Mouse (Mus musculus) CH12F3 (cell line): ENCODE data around the gene Nup50.

ENCODE experiments used
- in situ Hi-C: fragments of 300-500 bp; cut with MboI; formaldehyde crosslinking; loops from 2 replicates; pipeline ENCODE4 v1.14.3; 2020; ENCODE audit warnings: low sequenced_read_pairs

Nup50 gene

DNA sequence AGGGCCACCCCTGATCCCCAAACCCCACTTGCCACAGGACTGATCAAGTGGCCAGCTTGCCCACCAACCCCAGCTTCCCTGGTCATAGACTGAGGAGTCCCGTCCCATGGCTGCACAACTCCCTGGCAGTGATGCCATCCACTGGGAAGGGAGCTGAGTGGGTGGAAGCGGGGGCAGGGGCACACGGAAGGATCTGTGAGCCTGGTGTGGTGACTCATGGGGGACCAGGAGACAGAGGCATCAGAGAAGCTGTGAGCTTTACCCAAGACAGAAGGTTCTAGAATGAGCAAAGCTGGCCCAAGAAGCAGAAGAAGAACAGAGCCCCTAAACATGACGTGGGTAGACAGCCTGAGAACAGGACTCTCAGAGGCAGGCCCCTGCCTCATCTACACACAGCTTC is 26.8 kb downstream of the Nup50 start:
- in situ Hi-C loops: no loop called here

DNA sequence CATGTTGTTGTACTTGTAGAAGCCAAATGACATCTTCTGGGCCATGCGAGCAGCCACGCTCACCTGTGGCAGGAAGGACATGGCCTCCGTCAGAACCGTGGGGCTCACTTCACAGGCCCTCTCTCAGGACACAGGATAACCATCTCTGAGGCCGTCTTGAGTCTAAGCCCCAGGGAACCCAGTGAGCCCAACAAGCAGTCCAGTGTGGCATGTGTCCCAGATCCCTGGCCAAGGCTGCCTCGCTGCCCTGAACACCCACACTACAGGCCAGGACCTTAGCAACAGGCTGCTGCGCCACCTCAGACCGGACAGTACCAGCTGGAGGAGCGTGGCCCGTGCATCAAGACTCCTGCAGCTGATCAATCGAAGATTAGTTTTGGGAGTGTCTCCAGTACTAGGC is 30.0 kb downstream of the Nup50 start:
- in situ Hi-C loops: no loop called here

DNA sequence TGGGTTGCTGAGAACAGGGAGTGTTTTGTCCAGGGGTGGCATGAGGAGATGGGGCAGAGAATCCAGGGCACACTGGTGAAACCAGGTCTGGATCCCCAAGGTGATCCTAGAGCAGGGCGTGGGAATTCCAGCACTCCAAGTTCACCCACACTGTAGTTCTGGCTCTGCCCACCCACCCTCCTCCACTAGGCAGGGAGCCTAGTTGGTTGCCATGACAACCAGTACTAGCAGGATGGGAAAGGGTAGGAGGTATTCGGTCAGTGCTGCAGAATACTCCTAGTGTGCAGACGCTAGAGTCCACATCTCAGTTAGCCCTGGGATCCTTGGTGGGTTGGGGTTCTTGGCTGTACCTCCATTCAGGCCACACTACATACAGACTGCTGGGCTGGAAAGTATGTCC is 34.6 kb downstream of the Nup50 start:
- in situ Hi-C loops: no loop called here

DNA sequence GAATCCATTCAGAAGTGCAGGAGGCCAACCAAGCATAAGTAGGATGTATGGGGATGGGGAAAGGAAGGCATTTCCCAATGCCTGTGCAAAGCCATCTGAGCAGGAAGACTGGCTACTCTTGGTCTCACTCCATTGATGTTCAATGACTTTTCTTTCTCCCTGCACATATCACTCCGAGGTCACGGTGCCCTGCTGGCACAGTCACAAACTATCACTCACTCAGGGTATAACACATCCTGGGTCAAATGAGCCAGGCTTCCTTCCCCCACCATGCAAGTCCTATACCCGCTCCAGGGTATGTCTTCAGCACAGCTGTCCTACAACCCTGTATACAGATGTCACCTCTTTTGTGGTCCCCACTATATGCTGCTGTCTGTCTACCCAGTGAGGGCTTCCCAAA is 35.1 kb downstream of the Nup50 start:
- in situ Hi-C loops: no loop called here

DNA sequence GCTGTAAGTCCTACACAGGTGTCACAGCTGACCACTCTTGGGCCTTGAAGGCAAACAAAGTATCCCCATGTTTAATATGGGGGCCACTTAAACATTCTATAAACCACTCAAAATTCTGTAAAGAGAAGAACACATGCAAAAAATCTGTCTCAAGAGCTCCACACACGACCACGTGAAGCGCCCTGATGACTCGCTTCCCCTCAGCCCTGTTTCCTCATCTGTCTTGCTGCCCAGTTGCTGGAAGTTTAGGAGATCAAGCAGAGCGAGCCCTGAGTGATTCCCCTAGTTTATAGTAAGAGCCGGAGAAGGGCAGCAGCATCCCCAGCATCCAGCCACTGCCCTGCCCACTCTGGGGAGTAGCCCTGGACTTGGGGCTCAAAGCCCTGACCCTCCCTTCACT is 36.7 kb downstream of the Nup50 start:
- in situ Hi-C loops: no loop called here

DNA sequence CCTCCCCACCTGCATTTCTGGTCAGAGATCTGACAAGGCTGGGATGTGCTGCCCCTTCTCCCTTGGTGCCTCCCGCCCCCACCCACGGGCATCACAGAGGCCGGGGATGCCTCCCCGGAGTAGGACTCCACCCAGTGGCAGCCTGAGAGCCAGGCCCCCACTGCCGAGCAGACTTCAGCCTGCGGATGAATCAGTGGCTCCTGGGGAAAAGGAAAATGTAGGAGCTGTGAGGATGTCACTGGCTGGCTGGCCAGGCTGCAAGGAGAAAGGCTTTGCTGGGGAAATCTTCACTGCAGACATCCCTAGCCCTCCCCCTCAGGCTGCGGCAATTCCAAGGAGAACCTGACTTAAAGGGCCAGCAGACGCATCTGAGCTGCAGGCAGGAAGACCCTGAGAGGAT is 37.5 kb downstream of the Nup50 start:
- in situ Hi-C loops: no loop called here

DNA sequence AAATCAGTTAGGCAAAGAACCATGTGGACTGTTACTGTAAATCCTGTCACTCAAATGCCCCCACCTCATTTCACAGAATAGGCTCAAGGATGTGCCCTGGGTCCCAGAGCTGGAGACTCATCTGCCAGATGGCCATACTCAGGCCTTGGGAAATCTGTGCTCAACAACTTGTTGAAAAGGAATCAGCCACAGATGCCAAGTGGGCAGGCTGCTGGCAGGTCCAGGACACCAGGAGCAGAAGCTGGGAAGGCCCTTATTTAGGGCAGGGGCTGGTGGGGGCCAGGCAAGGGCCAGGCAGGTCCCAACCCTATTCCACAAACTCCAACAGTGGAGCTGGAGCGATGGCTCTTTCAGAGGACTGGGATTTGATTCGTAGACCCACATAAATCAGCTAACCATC is 39.3 kb downstream of the Nup50 start:
- in situ Hi-C loops: no loop called here

DNA sequence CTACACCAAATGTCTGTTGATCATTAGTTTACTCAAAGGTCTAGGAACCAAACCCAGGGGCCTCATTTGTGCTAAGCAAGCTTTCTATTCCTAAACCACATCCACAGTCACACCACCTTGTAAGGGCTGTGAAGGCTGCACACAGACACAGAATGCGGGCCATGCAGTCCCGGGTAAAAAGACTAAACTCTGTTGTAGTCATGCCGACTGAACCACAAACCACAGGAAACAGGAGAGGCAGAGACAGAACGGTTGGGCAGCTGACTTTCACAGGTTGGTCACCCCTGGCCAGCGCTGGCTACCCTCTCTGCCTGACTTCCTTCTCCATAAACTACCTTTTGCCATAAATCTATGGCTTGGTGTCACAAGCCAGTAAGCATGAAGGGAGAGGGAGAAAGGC is 41.6 kb downstream of the Nup50 start:
- in situ Hi-C loops: no loop called here

DNA sequence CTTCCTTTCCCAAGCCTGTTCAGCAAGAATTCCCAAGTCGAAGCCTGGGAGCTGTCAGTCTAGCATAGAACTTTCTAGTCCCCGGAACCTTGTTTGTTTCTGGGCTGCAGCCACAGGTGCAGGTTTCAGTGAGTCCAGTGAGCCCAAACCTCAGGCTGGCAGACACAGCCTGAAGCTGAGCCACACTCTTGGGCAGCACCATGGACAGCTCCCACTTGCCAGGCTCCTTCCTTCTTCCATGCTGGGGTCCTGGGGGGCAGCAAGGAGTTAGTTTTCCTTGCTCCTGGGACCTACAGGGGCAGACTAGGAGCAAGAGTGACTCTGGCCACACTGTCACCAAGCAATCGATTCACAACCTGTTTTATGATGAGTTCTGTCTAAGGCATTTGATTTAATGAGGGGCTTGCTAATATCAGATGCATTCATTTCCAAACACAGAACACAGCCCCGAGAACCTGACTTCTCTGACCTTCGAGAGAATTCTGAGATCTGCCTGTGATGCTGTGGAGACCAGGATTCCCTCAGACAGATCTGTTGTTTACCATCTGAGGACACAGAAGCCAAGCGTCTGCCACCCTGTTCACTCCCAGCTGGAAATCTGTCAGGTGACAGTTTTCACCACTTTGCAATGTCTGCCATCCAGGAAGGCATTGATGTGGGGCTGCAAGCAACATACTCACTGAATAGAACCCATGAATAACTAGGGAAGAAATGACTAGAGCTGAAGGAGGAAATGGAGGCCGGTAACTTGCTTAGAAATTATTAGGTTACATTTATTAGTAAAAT is 42.6 kb downstream of the Nup50 start:
- in situ Hi-C loops: no loop called here

DNA sequence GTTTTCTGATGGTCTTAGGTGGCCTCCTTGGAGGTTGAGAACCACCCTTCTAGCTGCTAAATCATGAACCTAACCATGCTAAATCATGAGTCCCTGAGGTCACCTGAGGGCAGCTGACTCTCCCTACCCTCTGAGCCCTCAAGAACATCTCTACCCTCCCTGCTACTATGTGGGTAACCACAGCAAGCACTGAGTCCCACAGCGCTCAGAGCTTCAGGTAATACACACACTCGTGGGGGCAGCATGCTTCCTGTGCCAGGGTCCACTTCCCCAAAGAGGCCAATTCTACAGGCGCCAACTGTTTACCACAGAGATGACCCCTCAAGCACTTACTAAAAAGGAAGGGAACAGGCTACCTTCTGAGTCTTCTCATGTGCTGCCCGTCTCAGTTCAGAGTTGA is 45.3 kb downstream of the Nup50 start:
- in situ Hi-C loops: no loop called here

DNA sequence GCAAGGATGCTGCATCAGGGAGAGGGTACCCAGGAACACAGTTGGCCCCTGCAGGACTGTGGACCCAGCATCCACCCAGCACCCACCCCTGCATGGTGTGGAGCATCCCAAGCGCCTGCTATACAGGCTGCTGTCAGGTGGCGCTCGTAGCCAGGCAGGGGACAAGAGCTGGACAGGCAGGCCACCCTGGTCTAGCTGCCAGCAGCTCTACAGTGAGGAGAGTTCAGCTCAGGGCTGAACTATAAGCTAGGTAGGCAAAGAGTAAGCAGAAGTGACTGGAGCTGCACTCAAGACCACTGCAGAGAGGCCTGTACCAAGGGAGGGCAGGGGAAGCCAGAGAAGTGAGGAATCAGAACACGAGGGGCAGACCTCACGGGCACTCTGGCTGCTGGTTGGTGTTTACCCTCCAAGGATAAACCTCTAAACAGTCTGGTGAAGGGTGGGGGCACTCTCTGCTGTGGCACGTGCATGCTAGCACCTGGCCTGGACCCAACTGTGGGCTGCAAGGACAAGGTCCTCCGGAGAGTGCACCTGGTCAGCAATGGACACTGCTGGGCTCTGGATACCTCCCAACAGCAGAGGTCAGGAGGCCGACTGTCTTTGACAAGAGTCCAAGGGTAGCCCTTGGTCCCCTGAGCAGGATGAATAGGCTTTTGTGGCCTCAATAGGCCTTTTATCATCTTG is 49.8 kb downstream of the Nup50 start:
- in situ Hi-C loops: no loop called here

DNA sequence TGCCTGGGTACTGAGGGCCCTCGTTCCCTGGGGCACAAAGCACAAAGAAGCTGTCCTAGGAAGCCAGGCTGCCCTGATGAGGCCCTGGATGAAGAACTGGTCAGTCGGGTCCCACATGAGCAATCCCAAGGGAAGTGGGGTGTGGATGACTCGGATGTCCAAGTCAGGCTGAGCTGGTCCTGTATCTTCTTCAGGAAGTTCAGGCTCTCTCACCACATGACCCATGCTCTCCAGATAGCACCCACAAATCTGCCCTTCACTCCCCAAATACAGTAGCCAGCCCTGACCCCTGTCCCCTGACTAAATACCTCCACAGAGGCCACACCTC is 50.3 kb downstream of the Nup50 start:
- in situ Hi-C loops: no loop called here

DNA sequence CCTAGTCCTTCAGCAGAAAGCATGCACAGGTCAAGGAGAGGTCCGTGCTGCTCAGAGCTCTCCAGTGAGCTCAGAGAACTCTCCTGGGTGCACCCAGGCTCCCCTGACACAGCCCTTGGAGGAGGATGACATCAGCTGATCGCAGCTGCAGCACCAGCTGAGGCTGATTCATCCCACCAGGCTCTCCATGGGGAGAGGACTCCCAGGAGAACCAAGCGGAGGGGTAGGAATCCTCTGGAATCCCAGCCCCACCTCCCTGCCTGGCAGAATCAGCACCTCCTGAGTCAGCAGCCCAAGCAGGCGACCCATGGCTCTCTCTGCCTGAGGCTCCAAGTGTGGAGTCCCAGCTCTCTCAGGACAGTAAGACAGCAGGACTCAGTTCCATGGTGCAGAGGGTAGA is 52.5 kb downstream of the Nup50 start:
- in situ Hi-C loops: no loop called here

DNA sequence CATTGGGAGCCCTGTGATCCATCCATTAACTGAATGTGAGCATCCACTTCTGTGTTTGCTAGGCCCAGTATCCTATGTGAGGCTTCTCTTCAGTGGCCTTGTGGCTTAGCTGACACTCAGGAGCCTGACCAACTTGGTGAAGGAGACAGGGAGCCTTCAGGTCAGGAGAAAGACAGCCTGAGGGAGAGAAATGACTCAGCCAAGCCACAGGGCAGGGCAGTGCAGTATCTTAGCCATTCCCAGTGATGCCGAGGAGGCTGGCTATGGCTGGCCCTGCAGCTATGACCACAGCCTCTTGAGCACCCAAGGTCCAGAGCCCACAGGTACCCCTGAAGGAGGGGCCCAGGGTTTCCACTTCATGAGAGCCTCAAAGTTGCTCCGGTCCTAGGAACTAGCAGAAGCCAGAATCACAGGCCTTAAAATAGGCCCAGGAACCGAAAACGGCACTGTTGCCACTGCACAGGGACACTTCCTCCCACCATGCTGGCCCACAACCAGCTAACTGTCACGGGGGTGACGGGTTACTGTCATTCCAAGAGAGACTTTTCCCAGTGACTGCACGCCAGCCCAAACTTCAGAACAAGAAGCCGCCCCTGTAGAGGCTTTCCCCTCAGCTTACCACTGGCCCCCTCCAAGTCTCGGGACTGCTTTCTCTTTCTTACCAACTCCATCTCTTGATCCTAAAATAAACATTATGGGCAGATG is 58.5 kb downstream of the Nup50 start:
- in situ Hi-C loops: no loop called here

DNA sequence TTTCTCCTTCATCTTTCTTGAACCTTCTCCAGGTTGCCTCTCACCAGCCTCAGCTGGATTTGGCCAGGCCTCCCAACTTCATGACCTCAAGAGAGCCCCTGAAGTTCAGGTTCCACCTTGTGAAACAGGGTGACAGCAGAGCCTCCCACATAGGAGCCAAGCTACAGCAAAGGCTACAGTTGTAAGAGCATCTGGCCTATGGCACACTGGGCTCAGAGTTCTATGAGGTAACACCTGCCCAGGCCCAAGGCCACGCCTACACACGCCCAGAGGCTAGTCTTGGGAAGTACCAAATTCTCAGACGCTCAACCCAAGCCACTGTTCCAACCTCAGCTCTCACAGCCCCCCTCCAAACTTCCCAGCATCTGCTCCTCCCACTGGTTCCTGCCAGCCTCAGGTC is 59.7 kb downstream of the Nup50 start:
- in situ Hi-C loops: no loop called here

DNA sequence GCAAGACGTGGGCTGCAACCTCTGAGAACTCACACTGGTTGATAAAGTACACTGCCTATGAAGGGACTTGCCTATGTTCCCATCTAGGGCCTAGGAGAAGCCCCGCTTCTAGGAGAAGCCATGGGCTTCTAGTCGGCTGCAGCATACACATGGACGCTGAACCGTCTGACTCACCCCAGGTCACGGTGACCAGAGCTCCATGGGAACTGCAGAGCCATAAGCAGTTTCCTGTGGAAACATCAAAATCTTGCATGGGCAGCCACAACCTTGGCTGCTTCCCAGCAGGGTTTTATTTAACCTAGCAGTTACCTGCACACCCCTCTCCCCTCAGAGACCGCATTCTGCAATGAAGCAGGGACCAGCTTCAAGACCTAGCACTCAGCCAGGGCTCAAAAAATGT is 60.5 kb downstream of the Nup50 start:
- in situ Hi-C loops: no loop called here

DNA sequence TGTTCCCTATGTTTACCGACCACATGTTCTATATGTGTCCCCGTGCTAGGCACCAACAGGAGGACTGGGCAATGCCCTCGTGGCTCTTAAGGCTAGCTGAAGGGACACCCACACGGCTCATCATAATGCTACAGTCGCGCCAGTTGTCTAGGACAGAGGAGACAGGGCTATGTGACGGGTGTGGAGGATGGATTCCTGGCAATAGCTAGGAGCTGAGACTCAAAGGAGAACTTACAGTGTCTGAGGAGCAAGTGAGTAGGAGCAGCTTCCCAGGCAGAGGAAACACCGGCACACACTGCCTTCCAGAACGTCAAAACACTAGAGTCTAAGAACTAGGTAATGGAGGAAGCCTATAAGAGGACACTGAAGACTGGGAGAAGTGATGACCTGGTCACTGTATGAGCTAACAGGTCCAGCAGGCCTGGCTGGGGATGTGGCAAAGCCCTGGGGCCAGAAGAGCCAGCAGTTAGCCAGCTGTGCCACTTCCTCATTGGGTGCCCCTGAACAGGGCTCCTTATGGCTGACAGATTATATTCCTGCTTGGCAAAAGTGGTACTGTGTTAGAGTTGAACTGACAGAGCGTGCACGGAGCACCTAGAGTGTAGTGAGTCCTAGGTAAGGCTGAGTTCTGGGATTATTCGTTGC is 62.4 kb downstream of the Nup50 start:
- in situ Hi-C loops: no loop called here

DNA sequence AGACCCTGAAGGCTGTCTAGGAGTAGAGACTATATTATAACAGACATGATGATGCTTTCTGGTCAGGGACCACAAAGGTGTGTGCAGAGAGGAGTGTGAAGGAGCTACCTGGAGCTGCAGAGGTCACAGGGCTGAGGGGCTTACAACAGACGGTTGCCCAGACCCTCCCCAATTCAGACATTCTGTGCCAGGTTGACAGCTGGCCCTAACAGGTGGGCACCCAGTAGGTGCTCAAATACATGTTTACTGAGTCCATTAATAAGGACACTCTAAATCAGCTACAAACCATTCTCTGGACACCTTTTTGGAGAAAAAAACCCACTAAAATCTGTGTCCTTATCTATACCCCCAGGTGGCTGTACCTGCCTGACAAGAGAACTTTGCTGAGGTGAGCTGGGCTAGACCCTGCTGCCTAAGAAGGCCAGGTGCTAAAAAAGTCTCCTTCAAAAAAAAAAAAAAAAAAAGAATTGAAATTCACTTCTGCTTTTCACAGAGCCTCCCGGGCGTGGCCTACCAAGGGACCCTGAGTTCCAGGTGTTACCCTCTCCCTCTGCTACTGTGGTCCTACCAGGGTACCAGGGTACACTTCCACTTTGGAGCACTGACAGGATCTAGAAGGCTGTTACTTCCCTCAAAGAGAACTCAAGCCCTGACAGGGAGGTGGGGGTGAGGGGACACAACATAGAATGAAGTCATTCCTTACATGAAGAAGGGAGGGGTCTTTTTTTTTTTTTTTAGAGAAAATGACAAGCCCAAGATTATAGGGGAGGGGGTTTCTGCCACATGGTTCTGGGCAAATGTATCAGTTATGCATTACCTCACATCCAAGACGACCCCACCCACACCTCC is 63.2 kb downstream of the Nup50 start:
- in situ Hi-C loops: no loop called here

DNA sequence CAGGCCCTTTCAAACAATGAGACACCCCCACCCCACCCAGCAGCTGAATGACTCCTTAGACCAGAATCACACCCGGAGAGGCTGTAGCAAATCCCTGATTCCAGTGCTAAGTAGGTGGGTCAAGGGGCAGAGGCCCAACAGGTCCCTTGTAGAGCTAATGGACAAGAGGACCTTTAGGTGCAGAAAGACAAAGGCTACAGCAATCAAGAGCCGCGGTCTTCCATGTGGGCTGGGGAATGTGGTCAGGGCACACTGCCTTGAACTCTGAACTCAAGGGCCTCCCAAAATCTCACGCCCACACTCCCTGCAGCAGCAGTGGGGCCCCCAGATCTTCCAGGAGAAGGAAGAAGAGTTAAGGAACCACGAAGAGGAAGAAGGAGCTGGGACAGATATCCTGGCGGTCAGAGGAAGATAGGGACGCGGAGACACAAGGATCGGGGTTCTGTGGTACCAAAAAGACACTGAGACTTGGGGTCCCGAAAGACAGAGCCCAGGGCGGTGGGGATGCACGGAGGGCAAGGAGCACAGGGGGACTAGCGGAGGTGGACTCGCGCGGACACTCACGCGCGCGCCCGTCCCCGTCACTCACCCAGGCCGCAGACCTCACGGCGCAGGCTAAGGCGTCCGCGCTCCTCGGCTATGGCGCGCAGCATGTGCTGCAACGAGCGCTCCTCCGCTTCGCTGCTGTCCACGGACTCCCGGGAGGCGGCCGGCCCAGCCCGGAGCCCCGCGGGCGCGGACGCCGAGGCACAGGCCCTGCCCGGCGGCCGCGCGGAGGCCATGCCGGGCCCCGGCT is 64.0 kb downstream of the Nup50 start:
- in situ Hi-C loops: no loop called here
